Mouse (Mus musculus): ENCODE measurements around the gene Hapln2. TPM values are rescaled to one million over a fixed set of nuclear protein-coding genes. Genes with fewer than 3 reads are reported as not detected.

Gene Hapln2
- polyA plus RNA-seq, 1 experiment from 2014 or later: 0.30 TPM

DNA sequence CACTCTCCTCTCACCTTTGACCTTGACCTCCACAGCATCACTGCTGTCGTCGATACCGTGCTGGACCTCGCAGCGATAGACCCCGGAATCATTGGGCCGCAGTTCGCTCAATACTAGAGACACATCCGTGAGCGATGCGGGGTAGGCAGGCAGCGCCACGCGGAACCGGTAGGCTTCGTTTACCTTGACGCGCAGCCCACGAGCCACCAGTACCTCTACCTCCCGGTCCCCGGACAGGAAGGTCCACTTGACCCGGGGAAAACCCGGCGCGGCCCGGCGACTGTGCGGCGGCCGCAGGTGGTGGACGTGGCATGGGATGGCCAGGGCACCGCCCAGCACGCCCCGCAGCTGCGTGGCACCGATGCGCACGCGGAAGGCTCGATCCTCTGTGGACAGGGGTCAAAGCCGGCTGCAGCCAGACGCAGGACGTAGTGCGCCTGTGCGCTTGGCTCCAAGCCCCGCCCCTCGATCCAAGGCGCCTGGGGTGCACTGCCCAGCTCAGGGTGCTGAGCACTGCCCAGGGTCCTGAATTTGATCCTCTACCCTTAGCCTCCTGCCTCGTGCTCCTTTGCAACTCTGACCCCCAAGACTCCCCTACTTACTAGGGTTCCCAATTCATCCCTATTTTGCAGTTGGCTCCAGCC is 30.3 kb downstream of the Hapln2 start:
- H3K4me1 ChIP-seq (ENCODE audit: control insufficient read depth, insufficient read depth, low read depth, low read length): peaks cover 35% of the 10 kb centered on the region
- H3K9me3 ChIP-seq (ENCODE audit: control insufficient read depth, low read length): no peaks in the 10 kb centered on the region
- peak overlapping the region; percentile 46 for H3K4me3 ChIP-seq (ENCODE audit: low read length)
- H3K36me3 ChIP-seq (ENCODE audit: control insufficient read depth, insufficient read depth, low read length): 0 out of 2 replicates have a peak, but pooled peaks cover 2% of the 10 kb centered on the region
- peak overlapping the region; percentile 96 for H3K4me2 ChIP-seq (ENCODE audit: low read length)
- peaks cover 76% of the 10 kb centered on the region for H3K27me3 ChIP-seq (replicated peaks; ENCODE audit: control insufficient read depth, insufficient read depth, low read length)
- WGBS: under 1% methylated on average over 49 of the region's 49 CpGs
- peak overlapping the region; percentile 62 for H3K9ac ChIP-seq (ENCODE audit: low read depth, low read length)
- ATAC-seq: no peak
- H3K27ac ChIP-seq (ENCODE audit: low read depth, low read length): no peak overlapping the region

- peak overlapping the region; percentile 62 for H3K9ac ChIP-seq (ENCODE audit: low read depth, low read length)
- 0 out of 2 replicates have a peak, but pooled peaks cover 2% of the 10 kb centered on the region for H3K36me3 ChIP-seq (ENCODE audit: control insufficient read depth, insufficient read depth, low read length)
- H3K27ac ChIP-seq (ENCODE audit: low read depth, low read length): no peak overlapping the region
- peak overlapping the region; percentile 46 for H3K4me3 ChIP-seq (ENCODE audit: low read length)
- peaks cover 73% of the 10 kb centered on the region for H3K27me3 ChIP-seq (replicated peaks; ENCODE audit: control insufficient read depth, insufficient read depth, low read length)
- no peak for ATAC-seq
- H3K4me2 ChIP-seq (ENCODE audit: low read length): peak overlapping the region; percentile 96
- H3K4me1 ChIP-seq (ENCODE audit: control insufficient read depth, insufficient read depth, low read depth, low read length): peaks cover 33% of the 10 kb centered on the region
- 7% methylated on average over 15 of the region's 15 CpGs for WGBS
- H3K9me3 ChIP-seq (ENCODE audit: control insufficient read depth, low read length): no peaks in the 10 kb centered on the region
These were observed 31.0 kb downstream of the Hapln2 start for GRCm38 (mm10) chr3:87996401-87996800.

DNA sequence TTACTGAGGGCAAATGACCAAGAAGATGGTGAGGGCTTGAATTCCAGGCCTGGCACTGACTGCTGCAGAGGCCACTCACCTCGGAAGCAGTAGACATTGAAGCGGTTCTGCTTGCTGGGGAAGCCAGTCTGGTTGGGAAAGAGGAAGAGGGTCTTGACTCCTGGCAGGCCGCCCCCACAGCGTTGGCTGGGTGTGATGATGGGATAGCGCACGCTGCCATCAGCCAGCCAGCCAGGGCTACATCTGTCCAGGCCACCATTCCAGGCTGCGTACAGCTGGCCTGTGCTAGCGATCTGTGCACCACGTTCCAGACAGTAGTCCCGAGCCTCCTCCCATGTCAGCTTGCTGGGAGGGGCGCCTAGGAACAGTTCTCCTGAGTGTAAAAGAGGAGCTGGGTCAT is 32.1 kb downstream of the Hapln2 start:
- no peak overlapping the region for H3K4me2 ChIP-seq (ENCODE audit: low read length)
- 0 out of 2 replicates have a peak, but pooled peaks cover 2% of the 10 kb centered on the region for H3K36me3 ChIP-seq (ENCODE audit: control insufficient read depth, insufficient read depth, low read length)
- 28% methylated on average over 11 of the region's 11 CpGs for WGBS
- H3K4me3 ChIP-seq (ENCODE audit: low read length): no peak overlapping the region
- H3K27me3 ChIP-seq (replicated peaks; ENCODE audit: control insufficient read depth, insufficient read depth, low read length): peaks cover 64% of the 10 kb centered on the region
- no peak overlapping the region for H3K9ac ChIP-seq (ENCODE audit: low read depth, low read length)
- no peaks in the 10 kb centered on the region for H3K9me3 ChIP-seq (ENCODE audit: control insufficient read depth, low read length)
- H3K27ac ChIP-seq (ENCODE audit: low read depth, low read length): no peak overlapping the region
- no peak for ATAC-seq
- peaks cover 27% of the 10 kb centered on the region for H3K4me1 ChIP-seq (ENCODE audit: control insufficient read depth, insufficient read depth, low read depth, low read length)

DNA sequence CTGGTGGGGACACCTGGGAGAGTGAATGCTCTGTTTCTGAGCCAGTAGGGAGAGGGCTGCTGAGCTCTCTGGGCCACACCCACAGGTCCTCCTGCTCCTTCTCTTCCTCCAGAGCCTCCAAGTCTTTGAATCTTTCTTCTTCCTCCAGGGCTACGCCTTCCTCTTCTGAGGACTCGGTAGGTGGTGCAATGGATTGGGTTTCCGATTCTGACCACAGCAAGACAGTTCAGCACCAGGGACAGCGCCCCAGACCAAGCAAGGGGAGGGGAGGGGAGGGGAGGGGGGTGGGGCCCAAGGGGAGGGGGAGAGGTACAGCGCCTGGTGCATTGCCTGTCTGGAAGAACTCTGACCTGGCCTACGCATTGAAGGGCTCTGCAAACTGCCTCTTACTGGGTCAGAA is 33.9 kb downstream of the Hapln2 start:
- Histone ChIP-seq H3K36me3 (ENCODE audit: control insufficient read depth, insufficient read depth, low read length) (0 out of 2 replicates have a peak, but pooled peaks cover 2% of the 10 kb centered on the region), H3K9ac (ENCODE audit: low read depth, low read length) (no peak overlapping the region), H3K4me3 (ENCODE audit: low read length) (no peak overlapping the region), H3K4me2 (ENCODE audit: low read length) (no peak overlapping the region), H3K27ac (ENCODE audit: low read depth, low read length) (no peak overlapping the region), H3K4me1 (ENCODE audit: control insufficient read depth, insufficient read depth, low read depth, low read length) (peaks cover 20% of the 10 kb centered on the region), H3K27me3 (replicated peaks; ENCODE audit: control insufficient read depth, insufficient read depth, low read length) (peaks cover 45% of the 10 kb centered on the region), H3K9me3 (ENCODE audit: control insufficient read depth, low read length) (no peaks in the 10 kb centered on the region)
- ATAC-seq: no peak
- 8% methylated on average over 4 of the region's 6 CpGs for WGBS

- peaks cover 12% of the 10 kb centered on the region for H3K27me3 ChIP-seq (replicated peaks; ENCODE audit: control insufficient read depth, insufficient read depth, low read length)
These were observed 37.4 kb downstream of the Hapln2 start for GRCm38 (mm10) chr3:87989935-87990334.

GRCm38 (mm10) chr3:87988068-87988467 is 39.3 kb downstream of the Hapln2 start:
- no peaks in the 10 kb centered on the region for H3K36me3 ChIP-seq (ENCODE audit: control insufficient read depth, insufficient read depth, low read length)
- peak; percentile 18 for ATAC-seq
- peak overlapping the region; percentile 53 for H3K27ac ChIP-seq (ENCODE audit: low read depth, low read length)
- peak overlapping the region; percentile 87 for H3K4me2 ChIP-seq (ENCODE audit: low read length)
- peak overlapping the region; percentile 67 for H3K9ac ChIP-seq (ENCODE audit: low read depth, low read length)
- no peaks in the 10 kb centered on the region; the same call in 1 of the 2 replicates for H3K27me3 ChIP-seq (replicated peaks; ENCODE audit: control insufficient read depth, insufficient read depth, low read length)
- H3K9me3 ChIP-seq (ENCODE audit: control insufficient read depth, low read length): no peaks in the 10 kb centered on the region
- H3K4me3 ChIP-seq (ENCODE audit: low read length): peak overlapping the region; percentile 44
- WGBS: 2% methylated on average over 15 of the region's 15 CpGs
- peaks cover 41% of the 10 kb centered on the region for H3K4me1 ChIP-seq (ENCODE audit: control insufficient read depth, insufficient read depth, low read depth, low read length)

More at GRCm38 (mm10) chr3:87989935-87990334, 37.4 kb downstream of the Hapln2 start:
- Histone ChIP-seq H3K9ac (ENCODE audit: low read depth, low read length) (no peak overlapping the region), H3K4me2 (ENCODE audit: low read length) (no peak overlapping the region), H3K4me1 (ENCODE audit: control insufficient read depth, insufficient read depth, low read depth, low read length) (peaks cover 33% of the 10 kb centered on the region), H3K4me3 (ENCODE audit: low read length) (no peak overlapping the region), H3K27ac (ENCODE audit: low read depth, low read length) (no peak overlapping the region), H3K36me3 (ENCODE audit: control insufficient read depth, insufficient read depth, low read length) (0 out of 2 replicates have a peak, but pooled peaks cover 1% of the 10 kb centered on the region), H3K9me3 (ENCODE audit: control insufficient read depth, low read length) (no peaks in the 10 kb centered on the region)
- 31% methylated on average over 10 of the region's 10 CpGs for WGBS
- no peak for ATAC-seq

DNA sequence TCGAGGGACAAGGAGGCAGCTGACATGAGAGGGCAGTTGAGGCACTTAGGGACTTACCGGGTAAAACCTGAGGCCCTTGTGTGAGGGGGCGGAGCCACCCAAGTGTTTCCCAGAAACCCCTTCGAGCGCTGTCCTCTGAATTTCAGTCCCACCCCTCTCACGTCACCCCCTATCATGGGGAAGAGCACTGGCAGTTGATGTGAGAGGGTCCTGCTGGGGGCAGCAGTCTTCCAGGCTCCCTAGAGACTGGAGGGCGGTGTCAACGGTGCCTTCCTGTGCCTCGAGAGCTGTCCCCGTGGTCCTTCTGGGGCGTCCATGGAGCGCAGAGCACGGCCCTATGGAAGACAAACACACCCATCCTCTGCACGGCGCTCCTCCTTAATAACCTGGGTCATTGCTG is 39.8 kb downstream of the Hapln2 start:
- H3K27me3 ChIP-seq (replicated peaks; ENCODE audit: control insufficient read depth, insufficient read depth, low read length): no peaks in the 10 kb centered on the region
- peak; percentile 60 for ATAC-seq
- peak overlapping the region; percentile 62 for H3K27ac ChIP-seq (ENCODE audit: low read depth, low read length)
- no peaks in the 10 kb centered on the region for H3K36me3 ChIP-seq (ENCODE audit: control insufficient read depth, insufficient read depth, low read length)
- peak overlapping the region; percentile 87 for H3K4me2 ChIP-seq (ENCODE audit: low read length)
- H3K9ac ChIP-seq (ENCODE audit: low read depth, low read length): peak overlapping the region; percentile 67
- no peaks in the 10 kb centered on the region for H3K9me3 ChIP-seq (ENCODE audit: control insufficient read depth, low read length)
- H3K4me1 ChIP-seq (ENCODE audit: control insufficient read depth, insufficient read depth, low read depth, low read length): peaks cover 45% of the 10 kb centered on the region
- WGBS: 0% methylated on average over 15 of the region's 15 CpGs
- H3K4me3 ChIP-seq (ENCODE audit: low read length): peak overlapping the region; percentile 44

- Histone ChIP-seq H3K9me3 (ENCODE audit: control insufficient read depth, low read length) (no peaks in the 10 kb centered on the region), H3K4me3 (ENCODE audit: low read length) (peak overlapping the region; percentile 44), H3K27ac (ENCODE audit: low read depth, low read length) (peak overlapping the region; percentile 62), H3K36me3 (ENCODE audit: control insufficient read depth, insufficient read depth, low read length) (no peaks in the 10 kb centered on the region), H3K27me3 (replicated peaks; ENCODE audit: control insufficient read depth, insufficient read depth, low read length) (no peaks in the 10 kb centered on the region), H3K9ac (ENCODE audit: low read depth, low read length) (peak overlapping the region; percentile 67), H3K4me2 (ENCODE audit: low read length) (peak overlapping the region; percentile 87), H3K4me1 (ENCODE audit: control insufficient read depth, insufficient read depth, low read depth, low read length) (peaks cover 50% of the 10 kb centered on the region)
- 0% methylated on average over 17 of the region's 17 CpGs for WGBS
- peak; percentile 79 for ATAC-seq
These were observed 40.5 kb downstream of the Hapln2 start for GRCm38 (mm10) chr3:87986868-87987267.

DNA sequence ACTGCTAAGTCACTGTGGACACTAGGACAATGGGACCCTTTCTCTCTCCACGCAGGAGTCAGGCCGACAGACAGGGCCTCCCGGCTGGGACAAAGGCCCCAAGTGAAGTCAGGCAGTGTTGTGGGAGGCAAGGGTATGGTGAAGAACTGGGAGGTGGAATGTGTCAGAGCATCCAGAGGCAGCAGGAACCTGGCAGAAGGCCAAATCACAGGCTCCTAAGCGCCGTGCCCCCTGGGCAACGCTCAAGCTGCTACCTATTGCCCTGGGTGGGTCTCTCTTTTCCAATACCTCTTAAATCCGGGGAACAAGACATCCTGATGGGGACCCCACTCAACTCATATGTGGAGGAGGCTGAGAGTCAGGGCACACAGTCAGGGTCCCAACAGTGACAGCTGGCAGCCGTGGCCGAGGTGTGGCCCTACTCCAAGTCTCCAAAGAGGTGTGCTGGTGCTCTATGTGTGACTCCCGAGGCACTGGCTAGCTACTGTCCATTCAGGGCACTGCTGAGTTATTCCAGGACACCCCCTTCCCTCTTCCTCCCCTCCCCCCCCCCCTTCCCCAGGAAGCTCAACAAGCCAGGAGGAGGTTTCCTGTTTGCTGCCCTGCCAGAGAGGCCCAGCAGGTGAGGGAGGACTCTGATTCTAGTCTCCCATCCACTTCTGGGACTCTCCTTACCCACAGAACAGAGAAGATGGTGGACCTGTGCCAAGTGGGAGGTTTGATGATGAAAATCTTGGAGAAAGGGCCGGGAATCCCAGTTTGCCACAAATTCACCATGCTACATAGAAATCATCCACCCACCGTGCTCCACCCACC is 41.7 kb downstream of the Hapln2 start:
- Histone ChIP-seq H3K4me1 (ENCODE audit: control insufficient read depth, insufficient read depth, low read depth, low read length) (peaks cover 50% of the 10 kb centered on the region), H3K27ac (ENCODE audit: low read depth, low read length) (peak overlapping the region; percentile 67), H3K9me3 (ENCODE audit: control insufficient read depth, low read length) (no peaks in the 10 kb centered on the region), H3K4me3 (ENCODE audit: low read length) (no peak overlapping the region), H3K4me2 (ENCODE audit: low read length) (no peak overlapping the region), H3K9ac (ENCODE audit: low read depth, low read length) (0 out of 2 replicates have a peak overlapping the region, but pooled peaks have one; percentile 15), H3K36me3 (ENCODE audit: control insufficient read depth, insufficient read depth, low read length) (no peaks in the 10 kb centered on the region), H3K27me3 (replicated peaks; ENCODE audit: control insufficient read depth, insufficient read depth, low read length) (no peaks in the 10 kb centered on the region)
- 22% methylated on average over 11 of the region's 12 CpGs for WGBS
- no peak for ATAC-seq

Data from hindbrain, embryonic 16.5 days (tissue).